Comparison of ENCODE assay signal across 9 mouse cellular contexts in genomic region chr6:48178360-48179120, GRCm38 (mm10).
DNase-seq lines count a peak whose midpoint lies in the region; ATAC-seq and TF ChIP-seq lines count a peak whose summit lies in the region.
"Had no signal": no experiment of that assay in that cellular context is flagged by ENCODE, and none has a peak within 500 bp of the region (broad histone marks: within the 10 kb centered on the region; RNA-seq: fewer than 3 reads in every experiment).

No protein-coding gene starts in this region.

- no peaks in the 10 kb centered on the region for H3K36me3 ChIP-seq in forebrain, embryonic 16.5 days (ENCODE audit: control insufficient read depth, insufficient read depth)
- no peaks in the 10 kb centered on the region for H3K36me3 ChIP-seq in midbrain, embryonic 13.5 days
- H3K36me3 ChIP-seq: G1E; limb, embryonic 15.5 days had no signal

- H3K27me3 ChIP-seq in cerebellum, adult 2 months (ENCODE audit: control insufficient read depth, insufficient read depth, low read length), result no peaks in the 10 kb centered on the region
- H3K27me3 ChIP-seq in forebrain, embryonic 16.5 days (replicated peaks; ENCODE audit: control insufficient read depth, insufficient read depth, low read length), result no peaks in the 10 kb centered on the region
- H3K27me3 ChIP-seq in midbrain, embryonic 13.5 days, result no peaks in the 10 kb centered on the region
- H3K27me3 ChIP-seq: limb, embryonic 15.5 days had no signal

- H3K4me2 ChIP-seq in forebrain, embryonic 16.5 days (ENCODE audit: low read length), result no peak overlapping the region
- H3K4me2 ChIP-seq in midbrain, embryonic 13.5 days (replicated peaks), result no peak overlapping the region
- H3K4me2 ChIP-seq: limb, embryonic 15.5 days had no signal

- TF ChIP-seq CTCF in cerebellum, adult 2 months (IDR thresholded peaks at IDR 0.05; ENCODE audit: borderline replicate concordance, insufficient read depth, low read depth, low read length), result no peak

- DNase-seq in cerebellum, adult 11 months, result peak; percentile 17
- peak; percentile 20 to 23 for DNase-seq in cerebellum, adult 2 months
- DNase-seq in left cerebral cortex, adult 9 months (ENCODE audit: low spot score in 2 of 2), result no peak
- no peak for DNase-seq in left cerebral cortex, postnatal 25 days (ENCODE audit: low spot score in 2 of 2)
- no peak for DNase-seq in kidney, adult 9 months

- H3K27ac ChIP-seq in cerebellum, adult 2 months (ENCODE audit: insufficient read depth, low read length), result no peak overlapping the region
- H3K27ac ChIP-seq in forebrain, embryonic 16.5 days (ENCODE audit: low read length), result no peak overlapping the region
- H3K27ac ChIP-seq in midbrain, embryonic 13.5 days, result no peak overlapping the region
- H3K27ac ChIP-seq: limb, embryonic 15.5 days had no signal

- peaks cover 3% of the 10 kb centered on the region; the same call in 1 of the 2 replicates for H3K4me1 ChIP-seq in cerebellum, adult 2 months (ENCODE audit: control insufficient read depth, insufficient read depth, low read length)
- peaks cover 4% of the 10 kb centered on the region for H3K4me1 ChIP-seq in forebrain, embryonic 16.5 days (replicated peaks; ENCODE audit: control insufficient read depth, insufficient read depth, low read length)
- peaks cover 3% of the 10 kb centered on the region; the same call in 1 of the 2 replicates for H3K4me1 ChIP-seq in midbrain, embryonic 13.5 days (replicated peaks)
- H3K4me1 ChIP-seq: limb, embryonic 15.5 days had no signal

- peak; percentile 49; the same call in 1 of the 2 replicates for ATAC-seq in forebrain, embryonic 16.5 days
- peak; percentile 77 for ATAC-seq in midbrain, embryonic 13.5 days

- no peak overlapping the region; the same call in 1 of the 2 replicates for H3K9ac ChIP-seq in forebrain, embryonic 16.5 days (replicated peaks; ENCODE audit: low read depth, low read length)
- H3K9ac ChIP-seq in midbrain, embryonic 13.5 days (replicated peaks), result 0 out of 2 replicates have a peak overlapping the region, but pooled peaks have one; percentile 37
- H3K9ac ChIP-seq: limb, embryonic 15.5 days had no signal

- no peak overlapping the region for H3K4me3 ChIP-seq in cerebellum, adult 2 months (replicated peaks; ENCODE audit: insufficient read depth, low read depth, low read length)
- H3K4me3 ChIP-seq in forebrain, embryonic 16.5 days (replicated peaks; ENCODE audit: low read length), result no peak overlapping the region
- H3K4me3 ChIP-seq in midbrain, embryonic 13.5 days (replicated peaks), result no peak overlapping the region
- H3K4me3 ChIP-seq: limb, embryonic 15.5 days had no signal

- 65% methylated on average over 3 of the region's 3 CpGs for WGBS in cerebellum, adult 2 months
- 44% methylated on average over 3 of the region's 3 CpGs for WGBS in forebrain, embryonic 16.5 days
- WGBS in midbrain, embryonic 13.5 days, result 63% methylated on average over 3 of the region's 3 CpGs

- TF ChIP-seq POLR2A in cerebellum, adult 2 months (IDR thresholded peaks at IDR 0.05; ENCODE audit: borderline replicate concordance, insufficient read depth, low read length), result no peak

- H3K9me3 ChIP-seq in forebrain, embryonic 16.5 days (ENCODE audit: control insufficient read depth, low read length), result no peaks in the 10 kb centered on the region
- H3K9me3 ChIP-seq in midbrain, embryonic 13.5 days, result no peaks in the 10 kb centered on the region
- H3K9me3 ChIP-seq: G1E; limb, embryonic 15.5 days had no signal

- intact Hi-C loops in left cerebral cortex, postnatal 25 days (cut with DNase I), result loop anchor here (2.0 to 10.0 kb wide), 5 partner anchors 218 to 606 kb away; partner anchors contain the start of genes Atp6v0e2 and Gimap8

Comparison
In these comparisons a context has a peak if more than half of its experiments do, and no peak if none do; other contexts are left out.
1. DNase-seq: peak in cerebellum, adult 11 months (single experiment) and cerebellum, adult 2 months (2 of 2); none in left cerebral cortex, adult 9 months (0 of 2), left cerebral cortex, postnatal 25 days (0 of 2) and kidney, adult 9 months (single experiment).